Mouse (Mus musculus) brain, adult 2 months (tissue): ENCODE results near the gene Exoc2.

Source experiments
- DNase-seq: peaks from one replicate; pipeline ENCODE4 v3.0.0; 2011; ENCODE audit warnings: low read depth, low spot score

Exoc2 gene

DNA sequence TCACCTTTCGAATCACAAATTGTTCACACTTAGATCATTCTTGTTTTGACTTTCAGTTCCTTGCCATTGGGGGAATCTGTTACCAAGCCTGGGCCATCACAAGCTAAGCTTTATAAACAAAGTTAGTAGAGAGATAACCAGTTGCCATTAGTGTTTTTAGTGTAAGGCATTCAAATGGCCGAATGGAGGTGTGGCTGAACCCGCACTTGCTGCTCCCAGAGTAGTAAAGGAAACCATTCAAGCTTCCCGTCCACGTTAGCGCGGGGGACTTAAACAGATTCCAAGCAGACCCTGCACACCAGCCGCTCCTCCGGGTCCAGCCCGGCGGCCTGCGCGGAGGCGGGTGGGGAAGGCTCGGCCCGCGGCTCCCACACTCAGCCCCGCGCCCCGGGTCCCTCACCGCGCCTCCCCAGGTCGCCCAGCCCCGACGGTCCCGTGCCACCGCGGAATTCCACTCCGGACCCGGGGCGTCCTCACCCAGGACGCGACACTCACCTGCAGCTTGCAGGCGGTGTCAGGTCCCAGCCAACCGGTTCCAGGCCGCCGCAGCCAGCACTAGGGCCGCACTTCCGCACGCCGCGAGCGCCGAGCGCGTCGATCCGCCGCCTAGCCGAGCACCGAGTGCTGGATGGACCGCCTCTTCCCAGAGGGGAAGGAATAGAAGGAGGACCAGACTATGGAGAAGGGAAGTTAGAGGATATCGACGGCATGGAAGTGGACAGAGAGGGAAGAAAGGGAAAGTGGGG is at the start of gene Exoc2, which contains the start of gene Gm5447:
Gene Exoc2 (minus strand): TSS at position 593 of the 746 bp plus-strand sequence.
Gene Gm5447 (plus strand): TSS at position 704 of the 746 bp plus-strand sequence.
- DNase-seq = peak; percentile 95

DNA sequence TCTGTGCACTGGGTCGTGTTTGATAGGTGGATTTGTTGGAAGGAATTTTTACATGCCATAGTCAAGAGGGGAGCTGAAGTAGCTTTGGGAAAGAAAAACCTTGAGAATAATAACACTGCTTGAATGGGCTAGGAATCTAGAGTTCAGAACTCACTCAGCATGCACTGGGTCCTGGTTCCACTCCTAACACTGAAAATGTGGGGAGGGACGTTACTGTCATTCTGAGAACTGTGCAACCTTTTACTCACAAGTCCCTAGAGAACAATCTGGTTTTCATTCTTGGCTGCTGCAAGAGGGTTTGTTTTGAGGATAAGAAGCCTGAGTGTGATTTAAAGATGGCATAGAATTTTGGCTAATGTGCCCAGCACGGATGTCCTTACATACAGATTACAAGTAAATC is 49.8 kb upstream of the Exoc2 start:
- no peak for DNase-seq

DNA sequence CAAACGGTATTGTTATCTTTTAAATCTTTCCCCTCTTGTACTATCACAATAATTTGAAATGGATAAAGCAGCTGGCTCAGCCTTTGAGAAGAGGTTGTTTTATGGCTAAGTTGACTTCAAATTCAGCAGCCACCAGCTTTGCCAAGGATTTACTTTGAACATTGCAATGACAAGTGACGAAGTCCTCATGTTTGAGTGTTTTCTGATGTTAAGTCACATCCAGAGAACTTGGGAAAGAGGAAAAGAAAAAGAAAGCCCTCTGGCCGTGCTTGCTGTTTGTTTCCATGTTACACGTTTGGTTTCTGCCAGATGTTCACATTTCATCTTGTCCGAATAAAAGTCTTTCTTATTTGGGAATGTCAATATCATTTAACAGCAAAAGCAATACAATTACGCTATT is 48.0 kb upstream of the Exoc2 start:
- DNase-seq = no peak

DNA sequence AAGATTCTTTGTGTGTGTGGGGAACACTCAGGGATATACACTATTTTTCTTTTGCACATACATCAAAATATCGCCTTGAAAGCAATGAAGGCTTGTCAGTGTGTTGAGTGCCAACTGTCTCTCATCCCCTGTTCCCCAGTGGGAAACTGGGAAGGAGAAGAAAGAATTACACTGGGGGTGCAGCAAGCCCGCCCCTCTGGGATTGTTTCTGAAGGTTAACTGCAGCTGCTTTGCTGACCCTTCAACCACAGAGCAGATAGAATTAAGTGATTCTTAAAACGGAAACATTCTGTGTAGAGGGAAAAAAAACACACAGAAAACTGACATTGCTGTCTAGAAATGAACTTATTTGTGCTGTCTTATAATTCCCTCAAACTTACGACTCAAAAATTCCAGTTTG is 47.6 kb upstream of the Exoc2 start:
- no peak for DNase-seq

DNA sequence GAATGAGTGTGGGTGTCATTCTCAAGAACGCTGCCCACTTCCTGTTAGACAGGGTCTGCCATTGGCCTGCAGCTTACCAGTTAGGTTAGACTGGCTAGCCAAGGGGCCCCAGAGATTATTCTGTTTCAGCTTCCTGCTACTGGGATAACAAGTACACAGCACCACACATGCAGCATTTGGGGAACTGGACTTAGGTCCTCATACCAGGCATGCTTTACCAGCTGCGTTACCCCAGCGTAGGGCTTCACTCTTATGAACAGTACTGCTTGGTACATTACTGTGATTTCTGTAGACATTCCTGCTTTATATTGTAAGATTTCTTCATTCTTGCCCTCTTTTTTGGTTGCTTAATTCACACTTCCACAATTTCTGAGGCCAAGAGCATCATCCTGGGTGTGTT is 43.7 kb upstream of the Exoc2 start:
- no peak for DNase-seq

DNA sequence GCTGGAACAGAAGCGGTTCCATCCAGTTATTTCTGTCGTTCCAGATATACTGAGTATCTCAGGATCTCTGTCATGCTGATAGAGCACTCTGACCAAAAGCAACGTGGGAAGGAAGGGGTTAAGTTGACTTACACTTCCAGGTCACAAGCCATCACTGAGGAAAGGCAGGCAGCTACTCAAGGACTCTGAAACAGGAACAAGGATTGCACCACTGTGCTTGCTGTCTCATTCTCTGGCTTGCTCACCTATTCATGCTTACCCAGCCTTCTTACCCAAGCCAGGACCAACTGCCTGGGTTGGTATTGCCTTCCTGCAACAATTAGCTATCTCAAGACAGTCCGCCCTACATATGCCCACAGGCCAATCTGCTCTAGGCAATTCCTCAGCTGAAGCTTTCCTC is 31.1 kb upstream of the Exoc2 start:
- no peak for DNase-seq

DNA sequence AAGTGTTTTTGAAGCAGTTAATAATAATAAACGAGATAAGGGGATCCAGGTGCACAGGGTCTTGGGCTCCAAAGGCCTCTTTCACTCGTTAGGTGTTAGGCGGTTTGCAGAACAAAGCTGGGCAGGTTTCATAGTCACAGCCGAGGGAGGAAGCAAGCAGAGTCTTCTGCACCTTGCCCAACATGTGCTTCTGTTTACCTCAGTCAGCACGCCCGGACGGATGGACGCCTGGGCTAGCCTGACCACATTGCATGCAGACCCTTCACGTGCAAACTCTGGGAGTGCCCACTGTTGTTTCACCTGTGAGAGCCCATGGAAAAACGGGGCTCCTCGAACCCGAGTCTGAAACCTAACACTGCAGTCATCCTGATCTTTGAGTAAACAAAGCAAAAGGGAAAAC is 30.6 kb upstream of the Exoc2 start:
- DNase-seq = no peak

DNA sequence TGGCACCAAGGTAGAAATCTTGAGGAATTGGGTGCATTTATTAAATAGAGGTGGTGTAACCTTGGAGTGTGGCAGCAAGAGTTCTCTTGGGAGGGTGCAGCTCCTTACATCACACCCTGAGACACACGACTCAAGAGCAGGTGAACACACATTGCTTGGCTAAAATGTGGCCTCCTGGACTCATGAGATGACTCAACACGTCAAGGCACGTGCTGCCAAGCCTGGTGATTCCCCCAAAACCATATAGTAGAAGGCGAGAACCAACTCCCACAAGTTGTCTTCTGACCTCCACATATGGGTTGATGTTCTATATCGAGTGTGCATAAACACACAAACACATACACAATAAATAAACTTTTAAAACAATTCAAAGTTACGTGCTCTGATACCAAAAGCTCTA is 25.9 kb upstream of the Exoc2 start:
- no peak for DNase-seq

DNA sequence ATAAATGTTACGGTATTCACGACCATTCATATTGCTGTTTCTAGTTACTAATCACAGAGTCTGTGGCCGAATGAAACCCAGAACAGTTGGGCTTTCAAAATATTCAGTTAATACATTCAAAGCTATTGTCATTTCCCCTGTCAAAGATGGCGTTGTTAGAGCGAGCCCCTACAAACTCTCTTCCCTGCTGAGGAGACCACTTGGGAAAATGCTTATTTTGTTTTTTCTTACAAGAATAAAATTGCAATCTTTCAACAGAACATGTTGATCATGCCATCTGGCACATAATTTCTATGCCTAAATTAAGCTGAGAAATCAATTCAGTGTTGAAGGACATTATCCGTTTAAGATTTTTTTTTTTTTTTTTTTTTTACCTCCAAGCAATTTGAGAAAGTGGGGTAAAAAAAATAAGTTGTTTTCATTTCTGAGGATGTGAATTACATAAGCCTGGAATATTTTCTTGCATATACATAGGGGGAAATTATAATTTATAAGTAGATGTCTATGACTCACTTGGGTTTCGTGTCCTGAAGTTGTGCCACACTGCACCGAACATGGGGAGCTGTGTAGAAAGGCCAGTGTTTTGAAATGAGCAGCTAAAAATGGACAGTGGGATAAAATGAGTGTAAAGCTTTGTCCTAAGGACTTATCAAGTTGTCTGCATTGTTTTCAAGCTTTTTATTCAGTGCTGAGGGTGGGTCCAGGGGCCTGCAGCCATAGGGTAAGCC is 23.8 kb upstream of the Exoc2 start:
- peak; percentile 39 for DNase-seq

DNA sequence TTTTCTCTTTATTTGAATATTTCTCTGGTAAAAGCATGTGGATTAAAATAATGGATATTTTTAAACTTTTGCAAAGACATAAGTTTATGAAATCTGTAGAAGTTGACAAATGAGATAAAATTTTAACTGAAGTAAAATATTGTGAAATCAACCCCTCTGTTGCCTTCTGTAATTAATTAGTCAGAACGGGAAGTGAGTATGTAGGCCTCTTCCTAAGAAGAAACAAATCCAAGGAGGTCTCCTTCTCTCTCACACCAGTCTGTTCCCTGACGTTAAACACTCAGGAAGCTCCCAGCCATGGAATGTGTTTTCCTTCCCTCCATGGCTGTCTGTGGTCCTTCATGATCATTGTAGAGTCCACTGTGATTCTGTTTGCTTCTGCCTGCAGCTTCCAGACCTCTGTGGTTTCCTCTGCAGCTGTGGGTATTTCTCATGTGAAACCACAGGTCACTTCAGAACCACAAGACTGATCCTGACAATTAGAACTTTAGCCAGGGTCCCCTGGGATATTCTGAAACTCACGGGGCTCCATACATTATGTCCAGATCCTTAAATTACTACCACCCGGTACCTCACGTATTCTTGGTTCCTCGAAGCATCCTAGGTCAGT is 20.5 kb upstream of the Exoc2 start:
- no peak for DNase-seq

DNA sequence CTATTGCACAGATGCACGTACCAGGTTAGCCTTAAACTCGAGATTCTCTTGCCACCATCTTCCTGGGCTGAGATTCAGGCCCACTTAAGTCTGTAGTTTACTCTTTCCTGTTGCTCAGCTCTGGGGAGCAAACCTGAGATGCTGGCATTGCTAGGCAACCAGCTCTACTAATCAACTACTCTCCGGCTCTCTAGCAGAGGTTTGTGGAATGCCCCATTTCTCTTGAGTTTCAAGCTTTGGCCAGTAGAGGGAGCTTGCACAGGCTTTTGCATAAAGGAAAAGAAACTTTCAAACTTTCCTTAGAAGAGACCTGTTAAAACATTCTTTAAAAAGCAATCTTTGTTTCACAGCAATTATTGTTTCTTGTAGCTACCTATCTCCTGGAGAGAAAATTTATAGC is 19.9 kb upstream of the Exoc2 start:
- DNase-seq = peak; percentile 86

DNA sequence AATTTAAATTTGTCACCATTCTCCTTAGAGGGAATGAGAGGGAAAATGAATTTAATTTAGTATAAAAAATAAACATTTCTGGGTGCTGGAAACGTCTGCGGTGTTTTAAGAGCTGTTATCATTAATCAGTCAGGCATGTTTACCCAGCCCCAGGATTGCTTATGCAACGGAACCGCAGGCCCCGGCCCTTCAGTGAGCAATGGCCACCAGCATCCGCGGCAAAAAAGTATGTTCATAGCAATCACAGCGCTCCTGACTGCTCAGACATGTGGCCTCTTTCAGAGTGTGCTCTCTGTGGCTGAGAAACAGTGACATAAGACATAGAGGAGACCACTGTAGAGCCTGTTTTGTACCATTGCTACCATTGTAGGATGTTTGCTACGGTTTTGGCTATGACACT is 16.3 kb upstream of the Exoc2 start:
- DNase-seq = no peak

DNA sequence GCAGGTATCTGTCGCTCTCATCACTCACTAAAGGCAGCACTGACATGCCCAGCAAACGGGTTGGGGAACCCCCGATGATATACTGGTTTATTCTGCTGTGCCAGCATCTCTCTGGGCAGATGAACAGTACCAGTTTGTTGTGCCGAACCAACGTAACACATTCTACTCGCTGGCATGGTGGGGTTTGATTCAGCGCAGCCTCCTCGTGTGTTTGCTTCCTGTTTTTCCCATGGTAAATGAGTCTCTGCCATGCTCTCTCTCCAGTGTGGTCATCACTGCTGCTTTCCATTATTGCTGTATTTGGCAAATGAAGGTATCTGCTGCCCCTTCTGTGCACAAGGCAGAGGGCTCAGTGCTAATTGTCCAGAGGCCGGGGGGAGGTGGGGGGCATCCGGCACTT is 15.8 kb upstream of the Exoc2 start:
- DNase-seq = no peak

DNA sequence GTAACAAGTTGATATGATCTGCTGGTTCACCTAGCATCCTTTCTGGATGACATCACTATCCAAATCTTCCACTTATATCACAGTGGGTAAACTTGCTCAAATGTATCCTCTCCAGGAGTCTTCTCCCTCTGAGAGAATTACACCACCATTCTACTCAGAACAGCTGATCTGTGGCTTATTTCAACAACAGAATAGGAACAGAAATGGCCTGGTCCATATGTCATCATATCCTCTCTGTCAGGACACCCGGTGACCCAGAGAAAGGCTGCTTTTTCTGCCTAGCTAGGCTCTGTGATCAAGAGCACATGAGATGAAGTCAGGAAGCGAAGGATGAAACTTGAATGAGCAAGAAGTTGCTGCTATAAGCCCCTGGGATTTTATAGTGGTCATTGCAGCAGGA is 13.8 kb upstream of the Exoc2 start:
- DNase-seq = no peak

DNA sequence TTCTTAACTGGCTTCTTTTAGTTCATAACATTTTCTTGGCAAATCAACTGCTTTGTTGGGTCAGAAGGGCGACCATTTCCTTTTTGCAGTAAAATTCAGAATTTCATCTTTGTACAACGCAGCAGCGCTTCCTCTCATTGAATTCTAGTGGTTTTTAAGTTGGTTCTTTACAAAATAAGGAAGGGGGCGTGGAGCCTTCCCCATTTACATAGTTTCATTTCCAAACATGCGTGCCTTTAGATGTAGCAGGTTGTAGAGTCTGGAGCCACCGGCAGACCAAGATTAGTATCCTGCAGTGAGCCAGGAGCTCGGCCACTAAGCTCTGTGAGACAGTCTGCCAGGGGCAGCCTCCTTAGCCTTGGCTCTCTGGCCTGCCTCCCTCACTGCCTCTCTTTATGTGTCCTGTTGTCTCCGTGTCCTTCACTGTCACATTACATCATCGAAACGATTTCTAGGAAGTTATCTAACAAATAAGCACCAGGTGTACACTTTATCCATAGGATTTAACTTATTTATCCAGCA is 13.1 kb upstream of the Exoc2 start:
- DNase-seq = peak; percentile 16

DNA sequence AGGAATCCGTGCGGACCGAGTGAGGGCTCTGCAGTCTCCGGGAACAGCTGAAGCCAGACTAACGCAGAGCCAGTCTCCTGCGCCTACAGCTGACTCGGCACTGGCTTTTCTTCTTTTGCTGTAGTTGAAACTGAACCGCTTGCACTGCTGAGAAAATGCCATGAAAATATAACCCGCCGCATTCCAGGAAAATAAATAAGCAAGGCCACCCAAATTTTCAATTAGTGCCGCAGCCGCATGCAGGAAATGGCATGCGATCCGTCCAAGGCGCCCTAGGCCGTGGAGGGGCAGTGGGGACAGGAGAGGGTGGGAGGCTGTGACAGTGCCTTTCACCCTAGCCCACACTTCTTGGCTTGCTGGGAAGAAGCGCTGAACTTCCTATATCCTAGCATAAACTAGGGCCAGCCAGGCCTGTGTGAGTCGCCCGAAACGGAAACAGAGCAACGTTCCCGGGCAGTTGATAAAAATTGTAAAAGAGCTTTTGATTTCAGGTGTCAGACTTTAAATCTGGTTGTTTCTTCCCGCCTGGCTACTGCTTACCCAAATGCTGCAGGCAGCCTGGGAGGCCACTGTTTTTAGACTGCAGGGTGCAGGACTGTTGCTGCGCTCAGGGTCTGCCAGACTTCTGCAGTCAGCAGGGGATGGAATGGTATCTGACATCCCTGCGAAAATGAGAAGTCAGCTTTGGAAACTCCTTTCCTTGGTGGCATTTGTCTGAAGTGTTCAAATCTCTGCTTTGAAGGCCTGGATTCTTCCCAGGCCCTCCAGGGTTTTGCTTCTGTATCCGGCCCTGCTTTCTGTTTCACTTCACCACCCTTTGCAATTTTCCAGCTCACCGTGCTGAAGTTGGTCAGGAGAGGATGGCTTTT is 11.9 kb upstream of the Exoc2 start:
- DNase-seq = peak; percentile 85

DNA sequence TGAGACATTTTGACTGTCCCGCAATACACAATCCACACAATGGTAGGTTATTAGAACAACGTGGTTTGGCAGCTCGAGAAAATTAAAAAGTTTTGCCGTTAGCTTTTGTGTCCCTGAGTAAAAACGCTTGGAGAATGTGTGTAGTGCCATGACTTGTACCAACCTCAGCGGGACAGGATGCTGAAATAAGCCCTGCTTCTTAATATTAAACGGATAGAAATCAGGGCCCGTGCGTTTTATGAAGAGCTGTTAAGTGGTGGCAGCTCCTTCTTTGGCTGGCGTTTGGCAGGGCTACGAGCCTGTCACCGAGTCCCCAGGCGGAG is 11.3 kb upstream of the Exoc2 start:
- DNase-seq = no peak

DNA sequence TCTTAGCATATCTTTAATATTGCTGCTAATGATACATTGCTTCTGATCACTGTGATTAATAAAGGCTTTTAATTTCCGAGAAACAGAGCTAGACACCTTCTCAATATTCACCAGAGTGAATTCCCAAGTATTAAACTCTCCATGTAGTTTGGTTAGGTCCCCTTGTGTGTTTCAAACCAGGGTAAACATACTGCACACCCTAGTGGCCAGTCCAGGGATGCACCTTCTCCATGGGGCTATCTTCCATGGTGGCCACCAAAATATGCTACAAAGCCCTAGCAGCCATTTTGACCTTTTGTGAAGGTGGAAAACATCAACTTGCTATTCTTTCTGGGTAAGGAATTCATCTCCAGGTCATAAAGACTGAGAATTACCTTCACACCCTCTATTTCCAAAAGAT is 7.8 kb upstream of the Exoc2 start:
- peak; percentile 31 for DNase-seq

DNA sequence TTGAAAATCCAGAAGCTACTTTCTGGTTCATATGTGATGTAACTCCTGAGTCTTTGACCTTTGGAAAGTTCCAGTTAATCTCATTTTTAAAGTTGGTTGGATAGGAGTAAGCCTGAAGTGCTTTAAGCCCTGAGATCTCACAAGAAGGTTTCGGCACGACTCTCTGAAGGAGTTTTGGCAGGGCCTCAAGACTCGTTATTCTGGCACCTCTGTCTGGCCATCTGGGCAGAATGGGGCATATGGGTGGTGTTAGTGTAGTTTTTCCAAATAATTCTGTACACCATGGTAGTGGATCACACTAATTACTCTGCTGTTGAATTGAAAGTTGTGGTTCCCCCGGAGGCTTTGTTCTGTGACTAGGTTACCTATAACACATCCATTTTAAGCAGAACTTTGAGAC is 4.3 kb upstream of the Exoc2 start:
- peak; percentile 45 for DNase-seq

DNA sequence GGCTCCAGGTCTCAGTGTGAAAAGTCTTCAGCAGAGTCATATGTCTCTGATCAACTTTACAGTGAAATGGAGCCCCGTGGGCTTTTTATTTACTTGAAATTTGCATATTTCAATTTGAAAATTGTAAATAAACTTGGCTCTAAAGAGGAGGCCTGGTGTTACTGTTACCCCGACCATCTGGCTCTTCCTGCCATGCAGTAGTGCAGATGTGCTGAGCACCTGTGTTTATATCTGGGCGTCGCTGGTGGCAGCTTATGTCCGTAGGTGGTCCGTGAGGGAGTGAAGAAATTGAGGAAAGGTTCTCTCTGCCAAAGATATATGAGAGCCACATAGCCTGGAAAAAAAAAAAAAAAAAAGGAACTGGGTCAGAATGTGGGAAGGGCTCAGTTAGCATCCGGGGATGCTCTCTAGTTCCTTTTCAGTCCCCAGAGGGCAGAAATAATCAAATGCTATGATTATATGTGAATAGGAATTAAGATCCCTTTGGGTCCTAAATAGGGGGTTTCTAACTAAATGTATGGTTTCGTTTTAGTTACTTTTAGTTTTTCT is 2.7 kb upstream of the Exoc2 start:
- peak; percentile 27 for DNase-seq

DNA sequence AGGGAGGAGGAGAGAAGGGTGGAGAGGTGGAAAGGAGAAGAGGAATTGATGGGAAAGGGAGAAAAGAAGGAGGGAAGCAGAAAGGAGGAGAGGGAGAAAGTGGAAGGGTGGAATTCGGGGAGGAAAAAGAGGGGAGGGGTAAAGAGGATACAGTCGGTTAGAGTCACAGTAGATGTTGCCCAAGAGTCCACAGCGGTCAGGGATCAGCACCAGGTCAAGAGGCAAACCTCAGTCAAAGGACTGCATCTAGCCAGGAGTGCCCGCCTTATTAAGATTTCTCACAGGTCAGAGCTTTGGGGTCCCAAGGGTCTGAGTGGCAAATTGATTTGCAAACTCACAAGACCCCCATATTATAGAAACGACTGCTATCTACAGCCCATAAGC is 346 bp upstream of the Exoc2 start:
- no peak for DNase-seq

DNA sequence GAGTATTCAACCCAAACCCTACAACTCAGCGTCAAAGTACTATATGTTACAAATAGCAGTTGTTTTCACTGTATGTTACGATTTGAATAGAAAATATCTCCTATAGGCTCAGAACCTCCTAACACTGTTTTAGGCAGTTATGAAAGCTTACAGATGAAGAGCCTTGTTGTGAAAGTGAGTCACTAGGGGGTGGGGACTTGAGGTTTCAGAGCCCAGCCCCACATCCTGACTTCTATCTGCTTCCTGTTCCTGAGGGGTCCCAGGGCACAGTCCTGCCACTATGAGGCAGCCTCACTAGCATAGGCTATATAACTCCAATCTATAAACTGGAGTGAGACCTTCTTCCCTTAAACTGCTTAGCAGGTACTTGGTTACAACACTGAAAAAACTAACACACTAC is 1.8 kb downstream of the Exoc2 start:
- DNase-seq = no peak
